18 mouse cellular contexts compared by ENCODE assay signal in the genomic region with DNA sequence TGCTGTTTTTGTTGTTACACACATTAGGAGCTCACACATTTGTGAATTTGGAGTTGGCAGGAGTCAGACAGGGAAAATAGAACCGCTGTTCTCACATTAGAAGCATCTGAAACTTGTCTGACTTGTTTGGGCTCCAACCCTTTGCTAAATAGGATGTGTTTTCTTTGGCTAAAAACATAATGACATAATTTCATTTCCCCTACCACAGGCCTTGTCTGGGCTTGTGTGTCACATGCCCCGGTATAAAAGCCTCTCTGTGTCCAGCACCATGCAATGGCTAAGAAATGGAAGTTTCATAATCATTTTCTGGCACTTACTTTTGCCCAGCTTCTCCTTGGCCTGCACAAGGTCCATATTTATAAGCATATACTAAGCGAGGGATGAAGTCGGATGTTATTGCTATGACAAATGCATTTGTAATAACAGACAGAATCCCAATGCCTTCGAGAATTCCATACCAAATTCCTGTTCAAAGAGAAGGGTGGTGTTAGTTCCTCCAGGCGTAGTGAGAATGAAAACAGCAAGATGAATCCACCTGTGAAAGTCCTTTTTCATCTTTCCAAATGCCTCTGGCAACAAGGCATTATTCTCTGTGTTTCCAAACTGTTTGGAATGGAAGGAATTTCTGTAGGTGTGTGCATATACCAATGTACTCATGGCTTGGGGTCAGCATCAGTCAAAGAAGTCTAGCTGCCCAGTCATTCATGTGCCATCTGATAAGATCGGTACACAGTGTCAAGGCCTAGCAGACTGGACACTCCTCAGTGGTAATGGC.
DNase-seq lines count a peak whose midpoint lies in the region; ATAC-seq and TF ChIP-seq lines count a peak whose summit lies in the region.
"Had no signal": no experiment of that assay in that cellular context is flagged by ENCODE, and none has a peak within 500 bp of the region (broad histone marks: within the 10 kb centered on the region; RNA-seq: fewer than 3 reads in every experiment).

No protein-coding gene starts in this region.

- no peaks in the 10 kb centered on the region for H3K27me3 ChIP-seq in lung, embryonic 16.5 days (ENCODE audit: control insufficient read depth, insufficient read depth, low read depth, low read length)
- H3K27me3 ChIP-seq in embryonic facial prominence, embryonic 14.5 days (replicated peaks; ENCODE audit: control insufficient read depth, insufficient read depth, low read length), result no peaks in the 10 kb centered on the region
- H3K27me3 ChIP-seq in kidney, adult 2 months (replicated peaks; ENCODE audit: control insufficient read depth, insufficient read depth, low read length), result no peaks in the 10 kb centered on the region
- H3K27me3 ChIP-seq: hindbrain, embryonic 15.5 days had no signal

- peak; percentile 23; the same call in 1 of the 2 replicates for ATAC-seq in lung, embryonic 16.5 days (ENCODE audit: low read depth)
- ATAC-seq in embryonic facial prominence, embryonic 14.5 days (ENCODE audit: low read depth), result peak; percentile 91
- ATAC-seq: activated CD4-positive, CD25-positive, alpha-beta regulatory T cell, adult 4 months; forebrain, embryonic 16.5 days had no signal

- no peak for TF ChIP-seq POLR2A in lung, adult 2 months (IDR thresholded peaks at IDR 0.05; ENCODE audit: borderline replicate concordance, extremely low read depth, low read depth, low read length)
- TF ChIP-seq POLR2A in kidney, adult 2 months (IDR thresholded peaks at IDR 0.05; ENCODE audit: low read depth, low read length), result no peak

- no peaks in the 10 kb centered on the region for H3K9me3 ChIP-seq in lung, embryonic 16.5 days (ENCODE audit: control insufficient read depth, low read length)
- no peaks in the 10 kb centered on the region for H3K9me3 ChIP-seq in embryonic facial prominence, embryonic 14.5 days (ENCODE audit: control insufficient read depth, low read length)
- H3K9me3 ChIP-seq: hindbrain, embryonic 15.5 days had no signal

- no peak for DNase-seq in lung, adult 2 months
- peak; percentile 43 for DNase-seq in NIH3T3 (ENCODE audit: low read depth)
- DNase-seq in embryonic facial prominence, embryonic 14.5 days (ENCODE audit: low spot score), result peak; percentile 79
- DNase-seq in heart, postnatal 10 days, result peak; percentile 33 to 40
- DNase-seq in kidney, postnatal 10 days, result no peak
- DNase-seq in MN1 (ENCODE audit: low spot score), result no peak
- no peak for DNase-seq in kidney, adult 2 months
- DNase-seq: cerebellum, postnatal 25 days; gastrocnemius, adult 2 months; kidney, adult 11 months; liver; right cerebral cortex, postnatal 4 days; thymus, adult 2 months had no signal

- no peak overlapping the region for H3K4me2 ChIP-seq in lung, embryonic 16.5 days (ENCODE audit: low read depth, low read length)
- H3K4me2 ChIP-seq in embryonic facial prominence, embryonic 14.5 days (ENCODE audit: low read depth, low read length), result no peak overlapping the region
- H3K4me2 ChIP-seq: hindbrain, embryonic 15.5 days had no signal

- no peaks in the 10 kb centered on the region for H3K36me3 ChIP-seq in lung, embryonic 16.5 days (ENCODE audit: control insufficient read depth, insufficient read depth, low read length)
- no peaks in the 10 kb centered on the region for H3K36me3 ChIP-seq in embryonic facial prominence, embryonic 14.5 days (ENCODE audit: control insufficient read depth, insufficient read depth, low read length)
- no peaks in the 10 kb centered on the region for H3K36me3 ChIP-seq in kidney, adult 2 months (ENCODE audit: control insufficient read depth, insufficient read depth, low read length)

- no peaks in the 10 kb centered on the region for H3K4me1 ChIP-seq in lung, embryonic 16.5 days (replicated peaks; ENCODE audit: control insufficient read depth, insufficient read depth, low read length)
- no peaks in the 10 kb centered on the region for H3K4me1 ChIP-seq in lung, adult 2 months (ENCODE audit: control insufficient read depth, insufficient read depth, low read length)
- no peaks in the 10 kb centered on the region for H3K4me1 ChIP-seq in embryonic facial prominence, embryonic 14.5 days (ENCODE audit: control insufficient read depth, insufficient read depth, low read length)
- H3K4me1 ChIP-seq in kidney, adult 2 months (ENCODE audit: control insufficient read depth, insufficient read depth, low read length), result no peaks in the 10 kb centered on the region
- H3K4me1 ChIP-seq: hindbrain, embryonic 15.5 days had no signal

- no peak for TF ChIP-seq CTCF in lung, adult 2 months (IDR thresholded peaks at IDR 0.05; ENCODE audit: insufficient read depth, low read length)
- TF ChIP-seq CTCF in kidney, adult 2 months (conservative IDR thresholded peaks at IDR 0.05; ENCODE audit: insufficient read depth, insufficient read length, low read depth, low read length), result no peak

- intact Hi-C loops in heart, postnatal 10 days (cut with DNase I), result no loop called here

- no peak overlapping the region for H3K27ac ChIP-seq in lung, embryonic 16.5 days (ENCODE audit: low read length)
- H3K27ac ChIP-seq in embryonic facial prominence, embryonic 14.5 days (replicated peaks; ENCODE audit: low read depth, low read length), result no peak overlapping the region
- no peak overlapping the region for H3K27ac ChIP-seq in kidney, adult 2 months (ENCODE audit: insufficient read depth, low read depth, low read length)
- H3K27ac ChIP-seq: gastrocnemius, adult 2 months; hindbrain, embryonic 15.5 days; left cerebral cortex, adult 2 months had no signal

- no peak overlapping the region for H3K9ac ChIP-seq in lung, embryonic 16.5 days (ENCODE audit: low read length)
- H3K9ac ChIP-seq in embryonic facial prominence, embryonic 14.5 days (ENCODE audit: low read depth, low read length), result no peak overlapping the region
- H3K9ac ChIP-seq: hindbrain, embryonic 15.5 days had no signal

- H3K4me3 ChIP-seq in lung, embryonic 16.5 days (ENCODE audit: low read length), result no peak overlapping the region
- no peak overlapping the region for H3K4me3 ChIP-seq in lung, adult 2 months (replicated peaks; ENCODE audit: extremely low read depth, low read depth, low read length)
- no peak overlapping the region for H3K4me3 ChIP-seq in embryonic facial prominence, embryonic 14.5 days (ENCODE audit: low read depth, low read length)
- no peak overlapping the region for H3K4me3 ChIP-seq in kidney, adult 2 months (ENCODE audit: insufficient read depth, low read depth, low read length)
- H3K4me3 ChIP-seq: gastrocnemius, adult 2 months; hindbrain, embryonic 15.5 days; left cerebral cortex, adult 2 months had no signal

- 63% methylated on average over 7 of the region's 7 CpGs for WGBS in lung, embryonic 16.5 days
- 55% methylated on average over 7 of the region's 7 CpGs for WGBS in lung, adult 2 months
- WGBS in embryonic facial prominence, embryonic 14.5 days, result 56% methylated on average over 7 of the region's 7 CpGs
- 78% methylated on average over 7 of the region's 7 CpGs for WGBS in kidney, adult 2 months

Comparison
In these comparisons a context has a peak if more than half of its experiments do, and no peak if none do; other contexts are left out.
1. DNase-seq: peak in NIH3T3 (single experiment), embryonic facial prominence, embryonic 14.5 days (single experiment) and heart, postnatal 10 days (2 of 2); none in lung, adult 2 months (single experiment), kidney, postnatal 10 days (single experiment), MN1 (single experiment) and kidney, adult 2 months (single experiment).